Mouse (Mus musculus): ENCODE measurements around the gene Ninj2. TPM values are rescaled to one million over a fixed set of nuclear protein-coding genes. Genes with fewer than 3 reads are reported as not detected.
A peak's percentile ranks its signal among the peaks of the same experiment; 100 is the strongest.
"Not testable (repeated sequence)": the region's sequence is repeated elsewhere in the genome, so short reads cannot be mapped to it uniquely, and the experiment has no call there.

The Ninj2 gene
- total RNA-seq, 2 experiments from 2014 or later = 0.59 to 0.68 TPM

DNA sequence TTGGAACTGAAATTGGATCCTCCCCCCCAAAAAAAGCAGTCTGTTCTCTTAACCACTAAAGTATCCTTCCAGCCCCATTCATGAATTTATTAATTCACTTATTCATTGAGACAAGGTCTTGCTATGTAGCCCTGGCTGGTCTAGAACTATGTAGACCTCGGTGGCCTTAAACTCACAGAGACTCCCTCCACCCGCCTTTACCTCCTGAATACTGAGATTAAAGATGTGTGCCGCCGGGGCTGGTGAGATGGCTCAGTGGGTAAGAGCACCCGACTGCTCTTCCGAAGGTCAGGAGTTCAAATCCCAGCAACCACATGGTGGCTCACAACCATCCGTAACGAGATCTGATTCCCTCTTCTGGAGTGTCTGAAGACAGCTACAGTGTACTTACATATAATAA is 6.1 kb upstream of the Ninj2 start:
- intact Hi-C loops (cut with DNase I); DNase-seq (ENCODE audit: low spot score in 2 of 2): not testable (repeated sequence)

DNA sequence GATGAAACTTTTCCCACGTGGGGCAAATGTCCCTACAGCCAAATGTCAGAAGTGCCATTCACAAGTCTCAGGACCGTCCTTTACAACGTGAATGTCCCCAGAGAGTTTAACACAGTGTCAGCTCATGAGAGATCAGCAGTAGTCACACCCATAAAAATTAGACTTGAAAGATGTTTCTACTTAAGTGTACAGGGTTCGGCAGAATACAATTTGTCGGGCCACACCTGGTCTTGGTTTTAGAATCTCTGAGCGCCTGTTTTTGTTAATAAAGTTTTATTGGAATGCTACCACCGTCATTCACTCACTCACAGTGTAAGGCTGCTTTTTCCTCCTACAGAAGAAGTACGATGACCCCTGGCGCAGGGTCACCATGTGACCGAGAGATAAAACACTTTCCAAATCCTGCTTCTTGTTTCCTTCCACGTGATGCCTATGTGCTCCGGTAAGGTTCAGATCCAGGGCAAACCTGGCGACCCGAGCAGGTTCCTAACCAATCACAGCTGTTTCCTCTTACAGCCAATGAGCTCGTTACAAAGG is 2.4 kb upstream of the Ninj2 start:
- no peak for DNase-seq (ENCODE audit: low spot score in 2 of 2)
- intact Hi-C loops (cut with DNase I) = no loop called here

DNA sequence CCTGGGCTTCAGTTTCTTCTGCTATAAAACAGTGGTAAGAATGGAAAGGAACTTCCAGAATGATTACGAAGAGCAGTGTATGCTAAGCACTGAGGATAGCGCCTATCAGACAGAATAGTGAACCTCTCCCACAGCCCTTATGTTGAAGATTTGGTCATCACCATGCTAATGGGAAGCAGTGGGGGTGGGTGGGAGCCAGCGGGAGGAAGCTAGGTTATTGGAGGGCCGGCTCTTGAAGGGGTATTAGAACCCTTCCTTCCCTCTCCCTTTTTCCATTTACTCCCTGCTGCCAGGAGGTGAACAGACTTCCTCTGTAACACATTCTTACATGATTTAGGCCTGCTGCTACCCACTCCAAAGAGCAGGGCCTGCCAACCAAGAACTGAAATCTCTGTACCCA is 1.2 kb upstream of the Ninj2 start:
- no peak for DNase-seq (ENCODE audit: low spot score in 2 of 2)
- intact Hi-C loops (cut with DNase I) = no loop called here

DNA sequence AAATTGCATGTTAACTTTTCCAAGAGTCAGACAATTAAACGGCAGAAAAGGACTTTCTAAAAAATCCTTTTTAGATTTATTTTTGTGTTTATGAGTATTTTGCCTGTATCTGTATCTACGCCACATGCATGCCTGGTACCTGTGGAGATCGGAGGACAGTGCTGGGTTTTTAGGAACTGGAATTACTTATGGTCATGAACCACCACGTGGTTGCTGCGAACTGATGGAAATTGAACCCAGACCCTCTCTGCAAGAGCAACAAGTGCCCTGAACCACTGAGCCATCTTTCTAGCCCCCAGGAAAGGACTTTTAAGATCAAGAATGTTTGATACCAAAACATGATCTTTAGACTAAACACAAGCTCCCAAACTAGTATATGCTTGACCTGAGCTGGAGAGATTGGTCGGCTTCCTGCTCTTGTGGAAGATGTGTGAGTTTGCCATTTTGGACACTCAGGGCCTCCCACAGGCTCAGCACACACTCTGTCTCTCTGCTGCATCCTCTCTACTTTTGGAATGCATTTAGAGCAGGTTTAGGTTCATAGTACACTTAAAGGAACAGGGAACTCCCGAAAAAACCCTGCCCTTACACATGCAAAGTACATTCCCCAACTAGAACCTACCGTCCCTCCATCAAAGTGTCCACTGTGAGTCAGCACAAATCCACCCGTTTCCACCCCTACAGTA is 1.1 kb downstream of the Ninj2 start:
- DNase-seq (ENCODE audit: low spot score in 2 of 2) = no peak
- intact Hi-C loops (cut with DNase I) = no loop called here

DNA sequence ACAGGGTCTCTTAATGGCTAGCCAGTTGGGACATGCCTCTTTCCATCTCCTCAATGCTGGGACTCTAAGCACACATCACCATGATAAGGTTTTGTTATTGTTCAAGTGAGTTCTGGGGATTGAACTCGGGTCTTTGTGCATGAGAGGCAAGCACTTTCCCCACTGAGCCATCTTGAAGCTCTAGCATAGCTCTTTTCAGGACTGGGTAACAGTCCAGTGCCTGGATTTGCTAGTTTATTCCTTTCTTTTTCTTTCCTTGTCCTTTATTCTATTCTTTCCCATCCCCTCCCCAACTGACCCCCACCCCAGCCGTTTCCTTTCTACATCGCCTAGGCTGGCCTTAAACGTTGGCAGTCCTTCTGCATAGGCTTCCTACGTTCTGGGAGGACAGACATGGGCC is 1.9 kb downstream of the Ninj2 start:
- intact Hi-C loops (cut with DNase I) = no loop called here
- DNase-seq (ENCODE audit: low spot score in 2 of 2) = no peak

DNA sequence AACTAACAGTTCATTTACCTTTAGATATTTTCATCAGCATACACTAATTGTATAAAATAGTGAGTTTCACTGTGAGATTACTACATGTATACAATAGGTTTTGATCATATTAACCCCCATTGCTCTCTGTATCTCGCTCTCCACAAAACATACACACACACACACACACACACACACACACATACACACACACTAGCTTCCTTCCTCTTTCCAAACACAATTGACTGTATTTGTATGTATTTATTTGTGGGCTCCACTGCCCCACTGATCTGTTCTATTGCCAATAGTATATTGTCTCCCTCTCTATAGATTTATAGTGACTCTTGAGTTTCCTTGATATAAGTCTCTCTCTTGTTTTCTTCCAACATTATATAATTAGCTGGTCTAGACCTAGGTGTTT is 2.4 kb downstream of the Ninj2 start:
- DNase-seq (ENCODE audit: low spot score in 2 of 2) = no peak
- intact Hi-C loops (cut with DNase I) = no loop called here

DNA sequence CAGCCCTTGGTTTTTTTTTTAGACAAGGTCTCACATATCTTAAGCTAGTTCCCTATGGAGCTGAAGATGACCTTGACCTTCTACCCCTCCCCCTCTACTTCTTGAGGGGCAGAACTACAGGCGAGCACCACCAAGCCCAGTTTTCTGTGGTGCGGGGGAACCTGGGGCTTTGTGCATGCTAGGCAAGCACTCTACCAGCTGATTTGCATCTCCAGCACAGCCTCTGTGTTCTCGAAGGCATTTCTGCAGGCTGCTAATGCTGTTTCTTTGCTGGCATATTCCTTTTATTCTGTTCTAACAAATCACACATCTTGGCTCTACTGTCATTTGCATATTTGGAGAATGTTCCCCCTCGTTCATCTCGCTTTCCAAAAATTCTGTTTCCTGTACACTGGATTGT is 6.2 kb downstream of the Ninj2 start:
- intact Hi-C loops (cut with DNase I) = no loop called here
- peak; percentile 43 to 76 for DNase-seq (ENCODE audit: low spot score in 2 of 2)

DNA sequence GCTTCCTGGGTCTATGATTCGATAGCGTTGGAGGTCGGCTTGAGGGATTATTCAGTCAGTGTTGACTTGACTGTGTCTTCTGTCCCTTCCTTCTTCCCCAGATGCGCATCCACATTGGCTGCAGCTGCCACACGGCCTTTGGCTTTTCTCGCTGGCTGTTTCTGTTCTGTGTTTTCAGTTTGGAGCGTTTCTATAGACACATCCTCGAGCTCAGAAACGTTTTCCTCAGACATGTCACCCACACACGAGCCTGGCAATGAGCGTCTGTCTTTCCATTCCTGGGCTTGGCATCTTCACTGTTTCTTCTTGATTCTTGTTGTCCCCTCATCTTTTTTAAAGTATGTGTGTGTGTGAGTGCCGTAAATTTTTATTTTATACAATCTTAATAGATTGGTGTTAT is 8.1 kb downstream of the Ninj2 start:
- intact Hi-C loops (cut with DNase I) = no loop called here
- peak; percentile 40 to 48 for DNase-seq (ENCODE audit: low spot score in 2 of 2)

DNA sequence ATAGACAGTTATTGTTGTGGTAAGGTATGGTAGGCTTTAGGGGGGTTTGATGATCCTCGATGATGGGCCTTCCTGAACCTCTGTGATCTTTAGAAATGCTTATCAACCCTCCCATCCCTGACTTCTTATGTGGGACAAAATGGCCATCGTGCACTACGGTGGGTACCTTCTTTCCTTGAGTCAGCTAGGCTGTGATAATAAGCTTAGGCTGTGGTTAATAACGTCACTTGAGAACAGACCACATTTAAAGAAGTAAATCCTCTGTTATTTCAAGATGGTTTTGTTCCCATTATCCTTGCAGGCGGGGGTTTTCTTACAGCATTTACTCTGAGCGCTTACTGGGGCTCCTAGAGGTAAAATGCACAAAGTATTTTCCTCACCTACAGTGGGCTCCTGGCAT is 8.8 kb downstream of the Ninj2 start:
- no peak for DNase-seq (ENCODE audit: low spot score in 2 of 2)
- intact Hi-C loops (cut with DNase I) = no loop called here

DNA sequence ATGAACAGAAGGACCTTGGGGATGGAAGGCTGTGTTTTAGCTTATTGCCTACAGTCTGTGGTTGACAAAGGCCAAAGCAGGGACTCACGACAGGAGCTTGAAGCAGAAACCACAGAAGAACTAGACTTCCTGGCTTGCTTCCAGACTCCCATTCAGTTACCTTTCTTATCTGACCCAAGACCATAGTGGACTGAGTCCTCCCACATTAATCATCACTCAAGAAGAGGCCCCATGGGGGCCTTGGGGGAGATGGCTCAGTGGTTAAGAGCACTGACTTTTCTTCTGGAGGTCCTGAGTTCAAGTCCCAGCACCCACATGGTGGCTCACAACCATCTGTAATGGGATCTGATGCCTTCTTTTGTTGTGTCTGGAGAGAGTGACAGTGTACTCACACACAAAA is 10.0 kb downstream of the Ninj2 start:
- intact Hi-C loops (cut with DNase I) = no loop called here

DNA sequence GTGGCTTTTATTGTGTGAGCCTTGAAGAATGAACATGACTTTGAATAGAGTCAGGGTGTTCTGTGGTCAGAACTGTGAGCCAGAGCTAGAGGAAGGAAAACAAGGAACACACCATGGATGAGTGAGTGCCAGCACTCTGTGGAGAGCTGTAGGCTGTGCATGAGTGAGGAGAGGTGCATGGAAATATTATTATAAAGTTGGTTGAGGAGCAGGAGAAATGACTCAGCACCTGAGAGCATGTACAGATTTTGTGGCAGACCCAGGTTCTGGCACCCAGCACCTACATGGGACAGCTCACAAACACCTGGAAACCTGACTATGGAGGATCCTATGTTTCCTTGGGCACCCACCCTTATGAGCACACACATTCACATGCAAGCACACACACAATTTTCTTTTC is 11.9 kb downstream of the Ninj2 start:
- intact Hi-C loops (cut with DNase I) = no loop called here
- DNase-seq (ENCODE audit: low spot score in 2 of 2) = no peak

More for the DNA sequence above, 10.0 kb downstream of the Ninj2 start:
- DNase-seq (ENCODE audit: low spot score in 2 of 2) = no peak

DNA sequence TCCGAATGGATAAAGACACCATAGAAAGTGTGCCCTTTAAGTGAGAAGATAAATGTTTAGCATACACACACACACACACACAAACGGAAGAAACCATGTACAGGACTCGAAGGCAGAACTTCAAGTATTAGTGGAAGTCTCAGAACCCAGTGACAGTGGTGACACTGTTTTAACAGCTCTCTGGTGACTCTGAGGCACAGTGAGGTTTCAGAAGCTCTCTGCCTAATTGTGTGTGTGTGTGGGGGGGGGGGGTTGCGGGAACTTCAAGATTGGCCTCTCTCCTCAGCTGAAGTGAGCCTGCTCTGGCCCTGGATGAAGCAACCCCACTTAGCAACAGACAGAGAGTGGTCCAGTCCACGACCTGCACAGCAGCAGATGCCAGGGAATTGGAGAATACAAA is 14.4 kb downstream of the Ninj2 start:
- intact Hi-C loops (cut with DNase I) = no loop called here
- no peak for DNase-seq (ENCODE audit: low spot score in 2 of 2)

DNA sequence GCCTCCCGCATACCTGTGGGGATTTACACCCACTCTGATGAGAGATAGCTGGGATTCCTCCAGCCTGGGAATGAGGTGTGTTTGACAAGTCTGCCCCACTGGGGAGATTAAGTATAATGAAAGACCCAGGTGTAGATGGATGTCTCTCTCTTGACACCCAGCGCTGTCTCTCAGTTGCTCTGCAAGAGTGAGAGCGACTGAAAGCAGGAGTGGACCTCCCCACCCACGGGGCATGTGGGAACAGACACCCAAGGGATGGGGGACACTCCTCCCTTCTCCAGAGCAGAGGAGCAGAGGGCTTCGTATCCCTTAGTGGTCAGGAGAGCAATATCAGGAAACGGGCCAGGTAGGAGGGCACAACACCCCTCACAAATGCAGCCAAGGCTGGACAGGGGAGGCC is 14.9 kb downstream of the Ninj2 start:
- intact Hi-C loops (cut with DNase I) = no loop called here
- no peak for DNase-seq (ENCODE audit: low spot score in 2 of 2)

DNA sequence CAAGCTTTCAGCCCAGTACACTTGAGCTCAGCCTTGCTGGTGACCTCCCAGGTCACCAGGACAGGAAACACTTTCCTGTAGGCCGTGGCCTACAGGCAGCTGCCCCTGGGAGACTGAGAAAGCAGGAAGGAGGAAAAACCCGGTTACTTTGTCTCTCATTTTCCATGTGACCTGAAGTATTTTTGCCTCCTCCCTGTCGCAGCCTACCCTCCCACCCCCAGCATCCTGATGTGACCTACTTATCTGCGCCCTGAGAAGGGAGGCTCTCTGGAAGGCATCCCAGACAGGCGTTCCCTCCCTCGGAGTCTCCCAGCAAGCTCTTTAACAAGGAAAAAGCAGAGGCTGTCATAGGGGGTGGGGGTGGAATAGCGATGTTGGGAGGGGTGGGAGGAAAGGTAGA is 16.0 kb downstream of the Ninj2 start:
- peak; percentile 77 to 93 for DNase-seq (ENCODE audit: low spot score in 2 of 2)
- intact Hi-C loops (cut with DNase I) = no loop called here

DNA sequence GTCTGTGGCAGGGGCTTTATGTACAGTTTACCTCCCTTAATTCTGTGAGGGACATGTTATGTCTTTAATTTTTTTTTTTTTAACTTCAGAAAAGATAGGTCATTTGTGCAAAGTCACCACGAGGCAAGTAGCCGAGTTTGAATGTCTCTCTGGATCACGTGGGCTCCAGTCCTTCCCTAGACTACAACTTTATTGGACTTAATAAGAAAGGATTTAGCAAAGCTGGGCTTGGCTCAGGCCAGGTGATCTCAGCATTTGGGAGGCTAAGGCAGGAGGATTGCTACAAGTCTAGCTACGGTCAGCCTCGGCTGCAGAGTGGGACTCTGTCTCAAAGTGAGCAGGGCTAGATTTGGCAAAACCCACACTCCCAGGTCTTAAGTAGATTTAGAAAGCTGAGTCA is 16.8 kb downstream of the Ninj2 start:
- no peak for DNase-seq (ENCODE audit: low spot score in 2 of 2)
- intact Hi-C loops (cut with DNase I) = loop anchor here (5.0 kb wide), 1 partner anchor 73 kb away; the partner anchor contains the start of gene Wnk1

DNA sequence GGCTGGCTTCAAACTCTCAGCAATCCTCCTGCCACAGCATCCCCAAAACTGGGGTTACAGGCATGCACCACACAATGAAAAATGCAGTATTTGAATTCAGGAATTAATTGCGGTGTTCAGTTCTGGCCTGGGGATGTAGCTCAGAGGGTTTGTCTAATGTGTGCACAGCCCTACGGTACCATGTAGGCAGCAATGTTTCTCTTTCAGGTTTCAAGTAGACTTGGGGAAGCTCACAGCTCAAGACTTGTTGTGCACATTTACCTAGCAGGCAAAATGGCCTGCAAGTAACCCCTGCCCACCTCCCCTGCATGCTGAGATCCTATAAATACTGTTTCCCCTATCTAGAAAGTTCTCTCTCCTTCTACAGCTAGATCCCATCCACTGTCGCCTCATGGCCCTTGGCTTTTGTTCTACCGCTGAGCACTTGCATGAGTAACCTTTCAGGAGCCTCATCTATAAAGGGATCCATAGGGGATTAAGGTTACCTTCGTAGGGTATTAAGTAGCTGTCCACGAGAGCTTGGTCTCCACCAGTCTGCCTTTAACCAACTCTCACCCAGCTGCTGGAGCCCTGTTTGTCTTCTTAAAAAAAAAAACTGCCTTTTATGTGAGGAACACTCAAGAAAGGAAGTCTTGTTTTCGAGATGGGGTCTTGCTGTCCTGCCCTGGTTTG is 17.7 kb downstream of the Ninj2 start:
- intact Hi-C loops (cut with DNase I) = loop anchor here (5.0 kb wide), 1 partner anchor 74 kb away; the partner anchor contains the start of gene Wnk1

DNA sequence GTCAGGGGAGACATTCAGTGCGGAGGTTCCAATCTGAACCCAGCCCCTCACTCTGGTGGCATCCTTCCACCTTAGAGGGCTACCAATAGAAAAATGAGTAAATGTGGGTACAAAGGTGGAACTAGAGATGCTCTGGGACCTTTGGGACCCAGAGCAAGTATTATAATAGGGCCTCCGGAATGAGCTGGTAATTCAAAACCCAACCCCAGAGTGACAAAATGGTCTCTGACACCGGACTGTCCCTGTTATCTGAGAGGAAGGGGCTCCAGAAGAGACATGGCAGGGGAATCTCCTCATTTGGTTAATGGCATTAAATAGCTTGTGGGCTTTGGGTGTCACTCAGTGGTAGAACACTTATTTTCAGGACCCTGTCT is 18.2 kb downstream of the Ninj2 start:
- intact Hi-C loops (cut with DNase I) = loop anchor here (5.0 kb wide), 1 partner anchor 74 kb away; the partner anchor contains the start of gene Wnk1
- no peak for DNase-seq (ENCODE audit: low spot score in 2 of 2)

More for the DNA sequence above, 17.7 kb downstream of the Ninj2 start:
- no peak for DNase-seq (ENCODE audit: low spot score in 2 of 2)

DNA sequence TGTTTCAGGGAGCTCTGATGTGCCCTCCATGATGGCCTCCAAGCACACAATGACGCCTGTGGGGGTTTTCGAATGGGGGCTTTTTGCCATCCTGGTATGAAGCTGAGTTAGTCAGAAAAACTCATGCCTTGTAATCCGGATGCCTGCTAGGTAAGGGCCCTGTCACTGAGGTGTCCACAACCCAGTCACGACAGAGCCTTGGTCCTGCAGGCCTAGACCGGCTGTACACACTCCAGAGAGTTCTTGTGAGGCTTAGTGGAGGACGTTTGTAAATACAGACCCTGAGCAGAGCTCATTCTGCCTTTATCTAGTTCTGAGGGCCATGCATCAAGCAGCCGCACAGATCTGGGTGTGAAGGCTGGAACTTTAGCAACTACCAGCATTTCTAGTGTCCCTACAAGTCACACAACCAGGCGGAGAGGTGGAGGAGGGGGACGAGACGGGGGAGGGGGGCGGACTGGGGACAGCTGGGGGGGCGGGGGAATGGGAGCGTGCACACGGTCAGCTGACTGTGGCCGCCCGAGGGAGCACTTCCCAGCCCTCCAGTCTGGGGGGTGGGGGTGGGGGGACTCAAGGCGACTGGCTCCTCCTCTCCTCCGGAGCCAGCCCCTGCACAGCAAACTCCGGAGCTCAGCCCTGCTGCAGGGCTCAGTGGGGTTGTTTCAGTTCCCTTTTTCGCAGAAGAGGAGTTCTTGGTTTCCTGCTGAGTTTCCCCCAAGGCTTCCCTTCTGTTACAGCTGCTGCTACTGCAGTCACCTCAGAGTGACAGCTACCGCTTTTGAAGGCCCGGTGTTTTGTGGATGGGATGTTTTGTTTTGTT is 19.0 kb downstream of the Ninj2 start:
- DNase-seq (ENCODE audit: low spot score in 2 of 2) = peak; percentile 55 to 64
- intact Hi-C loops (cut with DNase I) = loop anchor here (5.0 kb wide), 1 partner anchor 75 kb away; the partner anchor contains the start of gene Wnk1

DNA sequence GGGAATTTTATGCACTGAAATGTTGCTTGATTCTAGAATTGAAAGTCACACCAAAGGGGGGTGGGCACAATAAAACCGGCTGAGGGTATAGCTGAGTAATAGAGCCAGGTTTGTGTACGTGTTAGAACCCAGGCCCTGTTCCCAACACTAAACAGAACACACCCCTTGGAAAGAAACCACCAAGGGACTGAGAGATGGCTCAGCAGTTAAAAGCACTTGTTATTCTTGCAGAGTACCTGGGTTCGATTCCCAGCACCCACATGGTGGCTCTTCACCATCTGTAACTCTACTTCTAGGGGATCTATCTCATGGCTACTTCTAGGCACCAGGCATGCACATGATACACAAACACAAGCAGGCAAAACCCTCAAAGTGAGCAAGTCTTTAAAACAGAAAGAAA is 20.7 kb downstream of the Ninj2 start:
- DNase-seq (ENCODE audit: low spot score in 2 of 2) = no peak
- intact Hi-C loops (cut with DNase I) = loop anchor here (5.0 kb wide), 1 partner anchor 77 kb away; the partner anchor contains the start of gene Wnk1

DNA sequence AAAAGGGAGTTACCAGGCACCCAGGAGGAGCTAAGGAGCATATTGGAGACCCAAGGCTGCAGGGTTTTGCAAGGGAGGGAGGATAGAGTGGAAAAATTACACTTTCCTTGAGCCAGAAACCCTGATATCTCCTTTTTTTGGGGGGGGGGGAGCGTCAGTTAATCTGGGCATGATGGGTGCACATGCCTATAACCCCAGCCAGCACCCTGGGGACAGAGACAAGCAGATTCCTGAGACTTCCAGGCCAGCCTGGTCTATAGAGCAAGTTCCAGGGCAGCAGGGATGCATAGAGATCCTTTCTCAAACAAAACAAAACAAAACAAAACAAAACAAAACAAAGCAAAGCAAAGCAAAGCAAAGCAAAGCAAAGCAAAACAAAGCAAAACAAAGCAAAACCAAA is 21.1 kb downstream of the Ninj2 start:
- no peak for DNase-seq (ENCODE audit: low spot score in 2 of 2)

More for the DNA sequence above, 21.1 kb downstream of the Ninj2 start:
- intact Hi-C loops (cut with DNase I) = loop anchor here (5.0 kb wide), 1 partner anchor 77 kb away; the partner anchor contains the start of gene Wnk1

Measured in left cerebral cortex, postnatal 14 days (tissue).